Mouse (Mus musculus) retina, adult 2 months (tissue): ENCODE measurements around the gene Csrnp3.

Experiments
- DNase-seq: peaks from one replicate; pipeline ENCODE4 v3.0.0-alpha.2; 2012; ENCODE audit warnings: low read depth, low spot score

Gene Csrnp3

DNA sequence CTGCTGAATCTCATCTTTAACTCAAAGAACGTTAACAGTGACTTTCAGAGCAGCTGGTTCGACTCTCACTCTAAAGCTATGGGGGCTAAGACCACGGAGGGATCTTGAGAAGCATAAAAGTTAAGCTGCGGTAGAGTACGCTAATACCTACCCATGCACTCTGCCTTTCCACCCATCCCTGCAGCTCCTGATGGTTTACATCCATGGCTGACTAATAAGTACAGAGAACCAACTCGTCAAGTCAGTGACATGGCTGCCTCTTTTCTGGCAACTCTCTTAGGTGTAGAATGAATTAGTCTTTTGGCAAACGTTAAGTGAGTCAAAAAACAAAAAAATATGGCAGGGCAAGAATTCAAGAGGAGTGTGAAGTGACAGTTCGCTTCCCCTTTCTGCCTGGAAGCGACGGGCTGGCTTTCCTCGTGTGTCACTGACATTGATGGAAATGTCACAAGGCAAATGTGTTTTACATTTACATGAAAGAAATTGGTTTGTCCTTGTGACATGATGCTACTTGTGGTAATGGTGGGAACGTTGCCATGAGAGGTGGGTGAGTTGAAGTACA, 19.3 kb downstream of the Csrnp3 start:
- DNase-seq: no peak

DNA sequence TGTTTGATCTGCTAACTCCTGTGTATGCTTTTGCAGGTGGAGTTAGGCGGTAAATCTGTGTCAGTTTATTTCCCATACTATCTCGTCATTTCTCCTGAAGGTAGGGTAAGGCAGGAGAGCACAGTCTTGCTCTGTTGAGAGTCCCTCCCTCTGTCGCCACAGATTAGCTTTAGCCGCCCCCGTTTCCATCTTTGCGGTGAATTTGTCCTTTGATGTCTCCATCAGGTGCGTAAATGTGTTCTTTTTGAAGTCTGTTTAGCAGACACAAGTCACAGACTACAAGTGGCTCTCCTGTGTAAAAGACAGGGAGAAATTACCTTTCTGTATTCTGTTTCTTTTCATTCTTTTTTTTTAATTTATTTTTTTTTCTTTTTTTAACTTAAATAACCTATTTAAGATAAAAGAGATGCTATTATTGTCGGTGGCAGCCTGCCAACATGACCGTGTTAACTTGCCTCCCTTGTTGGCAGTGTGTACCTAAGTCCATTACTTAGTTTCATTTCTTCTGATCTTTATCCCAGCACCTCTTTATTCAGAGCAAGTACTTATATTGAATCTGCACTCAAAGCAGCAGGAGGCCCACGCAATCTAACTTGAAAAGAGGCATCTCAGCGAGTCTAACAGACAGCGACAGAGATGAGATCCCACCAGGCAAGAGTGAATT, 25.5 kb downstream of the Csrnp3 start:
- no peak for DNase-seq

DNA sequence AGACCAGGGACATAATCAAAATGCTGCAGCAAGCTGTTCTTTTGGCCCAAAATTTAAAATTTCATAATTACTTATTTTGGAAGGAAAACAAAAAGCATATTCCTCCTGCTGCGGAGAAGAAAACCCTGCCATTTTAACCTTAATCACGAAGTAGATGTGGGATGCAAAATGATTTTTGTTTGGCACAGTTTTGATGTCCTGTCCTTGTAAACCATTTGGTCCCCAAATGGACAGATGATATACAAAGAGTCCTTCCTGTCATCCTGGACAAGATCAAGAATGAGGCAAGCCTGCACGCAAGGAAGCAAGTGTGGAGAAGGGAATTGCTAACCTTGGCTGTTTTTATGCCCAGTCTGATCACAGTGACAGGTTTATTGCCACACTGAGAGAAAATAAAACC, 46.0 kb downstream of the Csrnp3 start:
- no peak for DNase-seq

GRCm38 (mm10) chr2:65893241-65893640, 47.7 kb downstream of the Csrnp3 start:
- no peak for DNase-seq

- DNase-seq: no peak
These were observed 48.7 kb downstream of the Csrnp3 start for GRCm38 (mm10) chr2:65894299-65894698.

GRCm38 (mm10) chr2:65896542-65896941, 51.0 kb downstream of the Csrnp3 start:
- DNase-seq: no peak

GRCm38 (mm10) chr2:65897084-65897483, 51.5 kb downstream of the Csrnp3 start:
- DNase-seq: no peak

- no peak for DNase-seq
These were observed 53.9 kb downstream of the Csrnp3 start for GRCm38 (mm10) chr2:65899478-65899877.

DNA sequence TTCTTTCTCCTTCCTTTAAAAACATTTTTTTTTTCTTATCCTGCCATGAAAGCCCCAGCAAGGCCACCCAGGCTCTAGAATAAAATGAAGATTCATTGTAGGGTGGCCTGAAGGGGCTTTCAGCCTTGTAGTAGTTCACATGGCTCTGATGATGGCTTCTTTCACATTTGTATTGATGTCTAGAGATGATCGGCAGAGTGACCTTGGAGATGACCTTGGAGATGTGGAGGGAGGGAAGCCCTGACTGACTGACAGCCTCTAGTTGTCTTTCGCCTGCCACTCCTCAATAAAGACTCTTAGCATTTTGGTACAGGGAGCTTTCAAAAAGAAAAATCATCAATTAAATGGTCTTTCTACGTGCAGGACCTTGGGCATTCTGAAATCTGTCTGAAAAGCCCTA, 63.0 kb downstream of the Csrnp3 start:
- DNase-seq: no peak

GRCm38 (mm10) chr2:65909724-65910521, 64.4 kb downstream of the Csrnp3 start:
- DNase-seq: no peak

DNA sequence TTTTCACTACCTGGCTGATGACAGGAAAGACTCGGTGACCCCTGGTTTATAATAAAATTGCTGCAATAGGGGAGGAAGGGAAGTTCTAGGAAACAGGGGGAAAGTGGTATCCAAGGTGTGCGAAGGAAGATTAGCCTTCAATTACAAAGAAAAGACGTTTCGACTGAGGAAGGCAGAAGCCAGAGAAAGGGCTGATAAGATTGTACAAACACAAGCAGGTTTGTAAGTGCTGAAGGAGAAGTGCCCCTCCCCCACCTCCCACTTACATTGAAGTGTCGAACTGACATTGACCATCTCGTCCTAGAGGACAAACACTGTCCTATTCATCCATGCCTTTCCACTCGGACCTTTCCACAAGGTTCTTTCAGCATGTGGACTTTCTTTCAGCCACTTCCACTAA, 70.4 kb downstream of the Csrnp3 start:
- no peak for DNase-seq

- DNase-seq: no peak
These were observed 75.3 kb downstream of the Csrnp3 start for GRCm38 (mm10) chr2:65920651-65921412.

DNA sequence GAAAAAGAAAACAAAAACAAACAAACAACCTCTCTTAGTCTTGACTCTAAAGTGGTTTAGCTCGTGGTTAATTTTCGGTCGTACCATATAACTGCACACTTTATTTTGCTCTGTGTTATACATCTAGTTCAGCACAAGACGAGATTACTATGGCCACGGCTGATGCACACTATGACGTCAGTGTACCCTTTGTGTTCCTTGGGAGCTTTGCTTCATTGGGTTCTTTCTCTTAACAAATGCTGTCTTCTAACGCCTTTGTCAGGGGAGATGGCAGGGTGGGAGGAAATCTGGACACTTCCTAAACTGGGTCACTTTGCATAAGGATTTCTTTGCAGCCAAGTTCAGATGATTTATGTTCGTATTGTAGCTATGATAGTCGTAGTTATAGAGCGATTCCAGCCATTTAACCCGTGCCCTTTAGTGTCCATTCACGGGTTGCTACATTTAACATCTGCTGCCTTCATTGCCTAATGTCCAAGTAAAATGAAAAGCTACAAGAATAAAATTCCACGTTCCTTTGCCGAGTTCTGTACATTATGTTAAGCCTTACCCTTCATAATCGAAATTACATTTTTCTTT, 79.9 kb downstream of the Csrnp3 start:
- no peak for DNase-seq

DNA sequence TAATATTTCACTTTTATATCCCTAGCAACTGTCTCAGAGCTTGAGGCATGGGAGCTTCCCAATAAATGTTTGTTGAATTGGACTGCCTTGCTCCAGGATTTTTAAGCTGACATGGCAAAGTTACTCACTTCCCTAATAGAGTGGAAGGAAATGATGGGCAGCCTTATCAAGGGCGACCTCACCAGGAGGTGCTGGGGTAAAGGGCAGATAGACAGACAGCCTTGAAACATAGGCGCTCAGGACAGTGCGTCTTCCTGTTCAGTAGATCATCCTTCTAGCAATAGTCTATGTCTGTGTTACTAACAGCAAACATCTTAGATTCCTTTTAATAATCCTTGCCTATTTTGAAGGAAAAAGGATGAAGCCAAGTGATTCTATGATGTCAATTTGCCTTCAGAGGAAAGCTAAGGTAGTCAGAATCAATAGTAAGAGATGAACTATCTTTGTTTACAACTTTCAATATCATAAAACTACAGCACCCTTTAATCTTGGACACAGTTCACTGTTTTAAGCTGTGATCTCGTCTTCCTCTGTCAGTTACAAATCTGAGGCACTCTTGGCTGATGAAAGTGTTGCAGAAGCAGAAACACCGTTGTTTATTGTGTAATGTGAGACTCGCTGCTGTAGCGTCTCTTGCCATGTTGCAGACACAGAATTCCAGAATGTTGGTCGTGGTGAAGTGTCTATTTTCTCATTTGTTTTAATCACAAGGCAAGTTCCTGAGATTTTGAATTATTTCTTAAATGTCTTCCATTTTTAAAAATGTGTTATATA, 81.6 kb downstream of the Csrnp3 start:
- DNase-seq: no peak

GRCm38 (mm10) chr2:65929286-65929685, 83.7 kb downstream of the Csrnp3 start:
- no peak for DNase-seq

GRCm38 (mm10) chr2:65929927-65930326, 84.4 kb downstream of the Csrnp3 start:
- DNase-seq: no peak

- DNase-seq: no peak
These were observed 85.7 kb downstream of the Csrnp3 start for GRCm38 (mm10) chr2:65931313-65931712.

GRCm38 (mm10) chr2:65931841-65932311, 86.3 kb downstream of the Csrnp3 start:
- DNase-seq: peak; percentile 40

- DNase-seq: no peak
These were observed 88.5 kb downstream of the Csrnp3 start for GRCm38 (mm10) chr2:65934099-65934498.

- no peak for DNase-seq
These were observed 93.3 kb downstream of the Csrnp3 start for GRCm38 (mm10) chr2:65938900-65939299.

GRCm38 (mm10) chr2:65940351-65940750, 94.8 kb downstream of the Csrnp3 start:
- no peak for DNase-seq
